Mouse (Mus musculus): ENCODE measurements around the gene Ebf1.

Gene Ebf1

GRCm38 (mm10) chr11:44777331-44778310 lies 160.5 kb downstream of the Ebf1 start:
- no peak for DNase-seq (ENCODE audit: low read depth, low spot score)

- DNase-seq (ENCODE audit: low read depth, low spot score): no peak
These were observed 161.9 kb downstream of the Ebf1 start for GRCm38 (mm10) chr11:44779030-44779429.

- no peak for DNase-seq (ENCODE audit: low read depth, low spot score)
These were observed 167.3 kb downstream of the Ebf1 start for GRCm38 (mm10) chr11:44784255-44785029.

- DNase-seq (ENCODE audit: low read depth, low spot score): no peak
These were observed 167.9 kb downstream of the Ebf1 start for GRCm38 (mm10) chr11:44785063-44785462.

GRCm38 (mm10) chr11:44785479-44785878 lies 168.4 kb downstream of the Ebf1 start:
- no peak for DNase-seq (ENCODE audit: low read depth, low spot score)

- no peak for DNase-seq (ENCODE audit: low read depth, low spot score)
These were observed 170.9 kb downstream of the Ebf1 start for GRCm38 (mm10) chr11:44788003-44788402.

DNA sequence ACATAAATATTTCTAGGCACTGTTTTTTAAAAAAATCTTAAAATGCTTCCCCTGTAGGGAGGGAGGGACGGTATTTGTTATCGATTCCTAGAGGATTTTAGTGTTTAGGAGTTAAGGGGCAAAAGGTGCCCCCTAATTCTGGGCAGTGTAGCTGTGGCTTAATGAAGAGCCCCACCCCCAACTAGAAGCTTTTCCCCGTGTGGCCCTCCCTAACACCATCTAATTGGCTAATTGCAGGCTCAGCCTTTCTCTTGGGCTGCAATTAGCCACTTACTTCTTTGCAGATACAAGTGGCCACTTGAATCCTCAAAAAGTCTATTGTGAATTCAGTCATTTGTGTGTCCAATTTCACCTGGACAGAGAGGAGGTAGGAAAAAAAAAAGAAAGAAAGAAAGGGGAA lies 175.7 kb downstream of the Ebf1 start:
- DNase-seq (ENCODE audit: low read depth, low spot score): no peak

- DNase-seq (ENCODE audit: low read depth, low spot score): no peak
These were observed 177.8 kb downstream of the Ebf1 start for GRCm38 (mm10) chr11:44794883-44795282.

DNA sequence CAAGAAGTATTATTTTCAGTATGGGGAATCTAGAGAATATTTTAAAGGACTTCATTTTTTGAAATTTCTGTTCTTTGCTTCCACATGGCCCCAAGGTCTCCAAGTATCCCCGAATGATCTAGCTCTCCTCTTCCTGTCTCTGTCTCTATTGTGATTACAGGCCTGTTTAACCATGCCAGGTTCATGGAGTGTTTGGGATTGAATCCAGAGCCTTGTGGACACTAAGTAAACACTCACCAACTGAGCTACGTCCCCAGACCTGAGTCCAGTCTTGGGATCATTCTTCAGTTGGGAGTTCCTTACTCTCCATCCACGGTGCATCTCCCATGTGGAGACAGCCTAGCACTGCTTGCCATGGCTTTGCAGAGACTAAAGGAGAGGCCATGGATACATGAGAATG lies 178.7 kb downstream of the Ebf1 start:
- no peak for DNase-seq (ENCODE audit: low read depth, low spot score)

DNA sequence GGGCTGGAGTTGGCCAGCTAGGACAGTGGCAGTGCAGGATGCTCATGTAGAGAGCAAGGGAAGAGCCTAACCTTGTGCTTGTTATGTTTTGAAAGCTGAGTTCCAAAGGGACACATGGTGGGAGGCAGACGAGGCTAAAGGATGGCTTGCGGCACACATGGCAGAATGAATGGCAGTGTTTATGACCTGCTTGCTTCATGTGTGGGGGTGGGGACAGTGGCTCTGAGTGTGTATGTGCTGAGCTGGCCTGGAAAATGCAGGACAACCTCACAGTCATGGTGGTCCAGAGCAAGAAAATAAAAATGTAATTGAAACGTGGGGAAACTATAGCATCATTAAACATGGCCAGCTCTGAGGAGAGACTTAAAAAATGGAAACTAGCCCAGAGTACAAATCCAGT lies 181.2 kb downstream of the Ebf1 start:
- no peak for DNase-seq (ENCODE audit: low read depth, low spot score)

DNA sequence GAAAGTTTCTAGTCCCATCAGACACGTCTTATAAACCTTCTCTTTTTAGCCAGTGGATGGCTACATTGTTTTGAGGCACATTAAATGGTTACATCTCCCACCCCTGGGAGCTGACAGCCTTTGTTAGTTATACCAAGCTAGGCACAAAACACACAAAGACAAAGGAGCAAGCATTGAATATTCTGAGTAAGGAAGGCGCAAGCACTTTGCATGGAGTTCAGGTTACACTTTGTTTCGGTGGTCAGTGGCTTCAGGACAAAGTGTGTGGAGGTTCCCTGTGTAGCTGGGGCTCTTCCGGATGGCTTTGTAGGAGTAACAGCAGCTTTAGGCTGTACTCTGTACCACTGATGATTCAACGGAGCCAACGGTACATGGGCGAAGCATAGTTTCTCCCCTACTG lies 186.9 kb downstream of the Ebf1 start:
- DNase-seq (ENCODE audit: low read depth, low spot score): peak; percentile 76

- DNase-seq (ENCODE audit: low read depth, low spot score): peak; percentile 9
These were observed 189.5 kb downstream of the Ebf1 start for GRCm38 (mm10) chr11:44806589-44806988.

DNA sequence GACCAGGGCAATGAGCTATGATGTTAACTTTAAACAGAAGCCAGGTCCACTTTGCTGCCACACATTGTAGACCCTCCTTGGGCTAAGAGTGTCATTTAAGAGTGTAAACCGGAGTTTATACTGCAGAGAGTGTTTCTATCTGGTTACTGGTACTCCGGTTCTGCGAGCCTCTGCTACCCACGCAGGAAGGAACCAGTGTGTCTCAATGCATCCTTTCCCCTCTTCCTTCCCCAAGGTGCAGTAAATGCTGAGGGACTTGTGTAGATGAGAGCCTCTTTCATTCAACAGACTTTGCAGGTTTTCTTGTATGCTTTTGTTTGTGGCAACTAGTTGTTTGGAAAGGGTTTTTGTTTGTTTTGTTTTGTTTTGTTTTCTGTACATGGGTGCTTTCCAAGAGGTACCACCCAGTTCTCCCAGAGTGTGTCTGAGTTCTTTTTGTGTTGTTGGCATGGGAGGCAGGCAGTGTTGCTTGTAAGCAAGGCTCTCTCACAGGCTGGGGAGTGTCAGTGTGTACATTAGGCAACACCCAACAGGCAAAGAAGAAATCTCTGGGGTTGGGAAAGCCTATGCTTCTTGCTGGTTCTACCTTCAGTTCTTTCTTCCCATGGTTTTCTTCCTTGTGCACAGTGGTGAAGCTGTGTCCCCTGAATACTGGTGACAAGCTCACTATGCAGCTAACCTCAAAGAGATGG lies 191.9 kb downstream of the Ebf1 start:
- DNase-seq (ENCODE audit: low read depth, low spot score): no peak

- no peak for DNase-seq (ENCODE audit: low read depth, low spot score)
These were observed 193.9 kb downstream of the Ebf1 start for GRCm38 (mm10) chr11:44811007-44811406.

GRCm38 (mm10) chr11:44812193-44812746 lies 195.2 kb downstream of the Ebf1 start:
- no peak for DNase-seq (ENCODE audit: low read depth, low spot score)

GRCm38 (mm10) chr11:44813534-44813933 lies 196.4 kb downstream of the Ebf1 start:
- DNase-seq (ENCODE audit: low read depth, low spot score): no peak

DNA sequence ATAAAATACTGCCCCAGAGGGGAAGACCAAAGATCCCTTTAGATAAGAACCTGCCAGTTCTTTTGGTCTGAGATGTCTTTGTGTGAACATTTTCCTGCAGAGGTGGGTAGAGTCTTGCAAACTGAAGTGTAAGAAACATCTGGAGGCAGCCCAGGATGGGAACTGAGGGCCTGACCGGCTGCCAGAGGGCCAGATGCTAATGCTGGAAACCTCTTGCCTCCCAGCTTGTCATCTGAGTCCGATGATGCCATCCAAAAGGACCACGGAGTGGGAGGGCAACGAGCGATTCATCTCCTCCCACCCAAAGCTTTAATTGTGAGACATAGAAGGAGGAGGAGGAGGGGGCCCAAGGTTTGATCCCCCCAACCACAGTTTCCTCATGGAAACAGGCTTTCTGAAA lies 197.7 kb downstream of the Ebf1 start:
- no peak for DNase-seq (ENCODE audit: low read depth, low spot score)

DNA sequence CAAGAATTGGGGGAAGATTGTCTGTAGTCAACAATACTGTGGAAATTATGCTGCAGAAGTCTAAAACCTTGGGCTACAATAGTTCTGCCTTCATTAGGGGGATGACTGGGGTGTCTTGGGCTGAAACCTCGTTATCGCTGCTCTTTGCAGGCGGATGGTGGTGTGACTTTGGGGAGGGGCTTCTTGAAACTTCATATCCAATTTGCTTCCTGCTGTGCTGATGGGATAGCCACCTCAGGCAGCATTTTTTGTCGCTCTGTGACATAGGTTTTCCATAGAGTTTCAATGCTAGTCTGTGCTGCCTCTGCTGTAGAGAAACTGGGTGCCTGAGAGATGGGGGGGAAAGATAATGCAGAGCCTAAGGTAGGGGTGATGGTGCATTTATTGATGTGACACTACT lies 198.9 kb downstream of the Ebf1 start:
- DNase-seq (ENCODE audit: low read depth, low spot score): no peak

DNA sequence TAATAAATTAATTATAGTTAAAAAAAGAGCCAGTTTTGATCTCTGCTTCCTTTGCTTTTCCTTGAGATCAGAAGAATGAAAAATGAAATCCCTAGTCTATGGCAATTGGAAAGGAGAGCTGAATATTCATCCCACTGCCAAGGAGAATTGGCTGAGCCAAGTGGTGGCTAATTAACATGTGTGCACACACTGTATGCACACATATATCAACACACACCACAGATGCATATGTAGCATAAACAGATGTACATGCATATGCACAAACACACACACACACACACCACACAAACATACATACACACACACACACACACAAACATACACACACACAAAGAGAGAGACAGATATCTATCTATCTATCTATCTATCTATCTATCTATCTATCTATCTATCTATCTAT lies 205.2 kb downstream of the Ebf1 start:
- no peak for DNase-seq (ENCODE audit: low read depth, low spot score)

DNA sequence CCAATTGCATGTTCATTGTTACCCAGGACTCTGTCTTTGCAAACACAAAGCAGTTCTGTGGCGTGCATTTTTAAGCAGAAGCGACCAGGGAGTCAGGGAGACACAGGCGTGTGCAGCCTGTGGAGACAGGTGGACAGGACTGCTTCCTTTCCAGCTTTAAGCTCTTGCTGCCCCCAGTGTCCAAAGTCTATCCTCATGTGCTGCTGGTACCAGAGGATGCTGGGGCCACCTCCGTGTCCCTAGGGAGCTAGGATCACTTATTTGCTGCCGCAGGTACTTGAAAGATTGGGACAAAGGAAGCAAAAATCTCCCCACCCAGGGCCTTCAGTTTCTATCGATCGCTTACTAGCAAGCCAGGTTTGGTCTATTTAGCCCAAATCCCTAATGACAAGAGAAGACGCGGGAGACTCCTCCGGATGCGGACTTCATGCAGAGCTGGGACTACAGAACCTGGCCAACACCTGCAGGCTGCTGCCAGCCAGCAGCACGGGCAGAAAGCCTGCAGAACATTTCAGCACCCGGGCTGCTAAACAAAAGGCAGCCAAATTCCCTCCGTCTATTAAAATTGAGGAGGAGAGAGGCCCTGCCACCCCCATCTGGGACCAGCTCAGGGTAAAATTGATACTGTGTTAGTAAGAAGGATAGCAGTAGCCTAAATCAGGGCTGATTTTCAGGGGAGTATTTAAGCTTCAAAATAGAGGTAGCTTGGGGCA lies 215.3 kb downstream of the Ebf1 start:
- DNase-seq (ENCODE audit: low read depth, low spot score): peak; percentile 19

GRCm38 (mm10) chr11:44832940-44833254 lies 215.8 kb downstream of the Ebf1 start:
- peak; percentile 14 for DNase-seq (ENCODE audit: low read depth, low spot score)
